Comparison of ENCODE assay signal across 8 mouse cellular contexts in genomic region chr19:46500581-46501341, GRCm38 (mm10). TPM values are rescaled to one million over a fixed set of nuclear protein-coding genes. Genes with fewer than 3 reads are reported as not detected.
DNase-seq lines count a peak whose midpoint lies in the region; ATAC-seq and TF ChIP-seq lines count a peak whose summit lies in the region.

No protein-coding gene starts in this region.

- H3K27me3 ChIP-seq in cerebellum, adult 2 months (ENCODE audit: control insufficient read depth, insufficient read depth, low read length), result no peaks in the 10 kb centered on the region
- H3K27me3 ChIP-seq in midbrain, embryonic 15.5 days (replicated peaks), result no peaks in the 10 kb centered on the region

- peak overlapping the region; percentile 100 for H3K27ac ChIP-seq in cerebellum, adult 2 months (ENCODE audit: insufficient read depth, low read length)
- H3K27ac ChIP-seq in midbrain, embryonic 15.5 days, result peak overlapping the region; percentile 100

- H3K36me3 ChIP-seq in midbrain, embryonic 15.5 days (replicated peaks), result no peaks in the 10 kb centered on the region

- H3K9ac ChIP-seq in midbrain, embryonic 15.5 days, result peak overlapping the region; percentile 96

- no peak for TF ChIP-seq CTCF in cerebellum, adult 2 months (IDR thresholded peaks at IDR 0.05; ENCODE audit: borderline replicate concordance, insufficient read depth, low read depth, low read length)

- TF ChIP-seq POLR2A in cerebellum, adult 2 months (IDR thresholded peaks at IDR 0.05; ENCODE audit: borderline replicate concordance, insufficient read depth, low read length), result no peak

- H3K4me3 ChIP-seq in cerebellum, adult 2 months (replicated peaks; ENCODE audit: insufficient read depth, low read depth, low read length), result peak overlapping the region; percentile 56
- peak overlapping the region; percentile 93 for H3K4me3 ChIP-seq in midbrain, embryonic 15.5 days

- WGBS in cerebellum, adult 2 months, result under 1% methylated on average over 45 of the region's 50 CpGs
- WGBS in midbrain, embryonic 15.5 days, result under 1% methylated on average over 44 of the region's 50 CpGs

- ATAC-seq in midbrain, embryonic 15.5 days (replicated peaks), result no peak
- ATAC-seq in activated CD4-positive, CD25-positive, alpha-beta regulatory T cell, adult 4 months, result no peak

- no peaks in the 10 kb centered on the region for H3K9me3 ChIP-seq in midbrain, embryonic 15.5 days

- DNase-seq in embryo, embryonic 10 days (ENCODE audit: low spot score), result peak; percentile 69
- no peak for DNase-seq in embryo, embryonic 9.5 days (ENCODE audit: extremely low spot score)
- peak; percentile 56 to 64 for DNase-seq in B cell, adult 2 months
- DNase-seq in cerebellum, adult 2 months, result peak; percentile 55 to 63
- DNase-seq in gastrocnemius, postnatal 10 days, result peak; percentile 71
- DNase-seq in kidney, postnatal 4 days, result peak; percentile 68 to 73

- H3K4me2 ChIP-seq in midbrain, embryonic 15.5 days, result peak overlapping the region; percentile 72

- peaks cover 6% of the 10 kb centered on the region; the same call in 1 of the 2 replicates for H3K4me1 ChIP-seq in cerebellum, adult 2 months (ENCODE audit: control insufficient read depth, insufficient read depth, low read length)
- peaks cover 26% of the 10 kb centered on the region for H3K4me1 ChIP-seq in midbrain, embryonic 15.5 days

RNA-seq across cellular contexts. Expression of gene Trim8, which starts 0.7 kb away (rescaled TPM):
- 40.3 and 43.4 TPM in 2 replicates for polyA plus RNA-seq in cerebellum, adult 2 months (2012; rRNA removed)
- 10 to 100 TPM; 26.1 to 29.7 TPM for total RNA-seq in gastrocnemius, postnatal 10 days (2021)
- 29.9 and 30.5 TPM in 2 replicates for polyA plus RNA-seq in midbrain, embryonic 15.5 days (2015; fragmentation: Nextera tagmentation; extraction: Ambion mirVana)
- 10 to 100 TPM; 15.8 to 21.3 TPM for polyA plus RNA-seq in activated CD4-positive, CD25-positive, alpha-beta regulatory T cell, adult 4 months (2017; shearing (Covaris generic))
